Mouse (Mus musculus) heart, postnatal 36 days (tissue): ENCODE measurements around the gene Alad. TPM values are rescaled to one million over a fixed set of nuclear protein-coding genes. Genes with fewer than 3 reads are reported as not detected.

Experiments used
- total RNA-seq, 2 experiments: library from RNA; stranded (reverse); gene quantifications; 2 replicates each; pipeline ENCODE4 v1.2.3; 2021

Gene Alad
- total RNA-seq, 2 experiments from 2014 or later, result 68.1 to 68.2 TPM

Other genes starting within 250 kb of the Alad start
- gene Fkbp15, start 159.4 kb downstream of the Alad start, total RNA-seq, result 10 to 100 TPM; 19.3 to 23.2 TPM
- 10 to 100 TPM; 18.8 to 20.3 TPM for gene Slc31a1, start 159.2 kb downstream of the Alad start, total RNA-seq
- gene Cdc26, start 111.3 kb downstream of the Alad start, total RNA-seq, result 10 to 100 TPM; 42.7 to 43.6 TPM
- gene Prpf4, start 111.1 kb downstream of the Alad start, total RNA-seq, result 10 to 100 TPM in 1 of 2 experiments, 1 to 10 TPM in 1; 10.0 to 10.6 TPM
- gene Rnf183, start 84.7 kb downstream of the Alad start, total RNA-seq, result not detected
- gene Wdr31, start 49.0 kb downstream of the Alad start, total RNA-seq, result under 1 TPM; 0.24 to 0.53 TPM
- not detected for gene Bspry, start 39.9 kb downstream of the Alad start, total RNA-seq
- gene Hdhd3, start 16.5 kb downstream of the Alad start, total RNA-seq, result 1 to 10 TPM; 3.2 to 3.8 TPM
- gene Pole3, start 5.2 kb upstream of the Alad start, total RNA-seq, result 10 to 100 TPM; 17.1 to 20.2 TPM
- under 1 TPM in 1 of 2 experiments, not detected in 1; 0.22 TPM for gene 4933430I17Rik, start 5.5 kb upstream of the Alad start, total RNA-seq
- gene Rgs3, start 39.9 kb upstream of the Alad start, total RNA-seq, result 10 to 100 TPM; 26.8 to 37.1 TPM